Mouse (Mus musculus) kidney, postnatal 10 days (tissue): ENCODE measurements around the gene Zfp408.

Experiments
- DNase-seq: peaks from one replicate; pipeline ENCODE4 v3.0.0; 2021; ENCODE audit warnings: mixed read lengths

Zfp408 gene

GRCm38 (mm10) chr2:91649553-91650359, at the start of gene Zfp408, which contains the start of gene Arhgap1:
TSS of gene Zfp408 (minus strand) at chr2:91649791.
TSS of gene Arhgap1 (plus strand) at chr2:91649860.
- DNase-seq = peak; percentile 98

- no peak for DNase-seq
Observed at GRCm38 (mm10) chr2:91699225-91699624, 49.6 kb upstream of the Zfp408 start.

- no peak for DNase-seq
Observed at GRCm38 (mm10) chr2:91696225-91696590, 46.6 kb upstream of the Zfp408 start.

- DNase-seq = no peak
Observed at GRCm38 (mm10) chr2:91695436-91696224, 46.0 kb upstream of the Zfp408 start.

GRCm38 (mm10) chr2:91689452-91689851, 39.9 kb upstream of the Zfp408 start:
- DNase-seq = no peak

- DNase-seq = no peak
Observed at GRCm38 (mm10) chr2:91683919-91684318, 34.3 kb upstream of the Zfp408 start.

GRCm38 (mm10) chr2:91682850-91683249, 33.3 kb upstream of the Zfp408 start:
- DNase-seq = peak; percentile 70

GRCm38 (mm10) chr2:91676961-91677360, 27.4 kb upstream of the Zfp408 start:
- DNase-seq = no peak

GRCm38 (mm10) chr2:91676420-91676819, 26.8 kb upstream of the Zfp408 start:
- DNase-seq = no peak

- no peak for DNase-seq
Observed at GRCm38 (mm10) chr2:91674895-91675294, 25.3 kb upstream of the Zfp408 start.

GRCm38 (mm10) chr2:91673587-91673986, 24.0 kb upstream of the Zfp408 start:
- no peak for DNase-seq

GRCm38 (mm10) chr2:91670038-91670437, 20.4 kb upstream of the Zfp408 start:
- DNase-seq = peak; percentile 33

- DNase-seq = no peak
Observed at GRCm38 (mm10) chr2:91669326-91669725, 19.7 kb upstream of the Zfp408 start.

- no peak for DNase-seq
Observed at GRCm38 (mm10) chr2:91667747-91668146, 18.2 kb upstream of the Zfp408 start.

GRCm38 (mm10) chr2:91666386-91666910, 16.9 kb upstream of the Zfp408 start:
- DNase-seq = no peak

GRCm38 (mm10) chr2:91664780-91665179, 15.2 kb upstream of the Zfp408 start:
- DNase-seq = no peak

GRCm38 (mm10) chr2:91660981-91661380, 11.4 kb upstream of the Zfp408 start:
- DNase-seq = no peak

GRCm38 (mm10) chr2:91659657-91660056, 10.1 kb upstream of the Zfp408 start:
- DNase-seq = no peak

- DNase-seq = peak; percentile 49
Observed at GRCm38 (mm10) chr2:91656774-91657173, 7.2 kb upstream of the Zfp408 start.

- no peak for DNase-seq
Observed at GRCm38 (mm10) chr2:91655827-91656226, 6.2 kb upstream of the Zfp408 start.

GRCm38 (mm10) chr2:91655388-91655787, 5.8 kb upstream of the Zfp408 start:
- DNase-seq = no peak

GRCm38 (mm10) chr2:91652863-91653262, 3.3 kb upstream of the Zfp408 start:
- no peak for DNase-seq

- no peak for DNase-seq
Observed at GRCm38 (mm10) chr2:91651458-91652258, 2.1 kb upstream of the Zfp408 start.
